Mouse (Mus musculus) liver, adult 2 months (tissue): Measurements from ENCODE around the gene Ddo.

Source experiments
- CTCF ChIP-seq: fragments of 200-500 bp; IDR thresholded peaks from 2 replicates; pipeline ENCODE4 v1.5.1; 2011; ENCODE audit warnings: low read depth, low read length, control low read depth
- POLR2A ChIP-seq: fragments of 200-500 bp; IDR thresholded peaks from 2 replicates; pipeline ENCODE4 v1.6.1; 2011; ENCODE audit warnings: low read length, control low read depth; ENCODE audit not compliant: insufficient read depth; ENCODE audit errors: extremely low read depth

DNA sequence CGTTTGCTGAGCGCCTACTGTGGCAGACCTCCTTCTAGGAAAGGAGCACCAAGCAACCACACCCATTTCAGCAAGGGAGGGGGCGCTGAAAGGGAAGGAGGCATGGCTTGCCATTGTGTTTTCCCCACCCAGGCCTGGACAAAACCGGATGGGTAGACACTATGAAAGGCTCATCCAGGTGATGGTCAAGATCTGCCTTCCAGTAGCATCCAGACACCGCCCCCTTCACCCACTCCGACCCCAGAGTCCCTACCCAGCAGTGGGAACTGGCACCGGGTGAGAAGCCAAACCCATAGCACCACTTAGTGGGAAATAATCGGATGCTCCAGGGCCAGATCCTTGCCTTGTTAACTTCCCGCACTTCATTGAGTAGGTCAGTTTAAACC is 54.0 kb downstream of the Ddo start:
- TF ChIP-seq POLR2A (no peak), CTCF (no peak)
